Comparison of ENCODE assay signal across 8 mouse cellular contexts in genomic region chr6:72544283-72544987, GRCm38 (mm10). TPM values are rescaled to one million over a fixed set of nuclear protein-coding genes. Genes with fewer than 3 reads are reported as not detected.
DNase-seq lines count a peak whose midpoint lies in the region; ATAC-seq and TF ChIP-seq lines count a peak whose summit lies in the region.

Gene Capg (plus strand): TSS chr6:72544391.

- peak within 1 kb of the TSS; percentile 63 for H3K4me2 ChIP-seq in intestine, embryonic 16.5 days (ENCODE audit: low read depth, low read length)

- peak in 1 of 2 experiments; percentile 49 for DNase-seq in adrenal gland, postnatal 4 days (ENCODE audit: low spot score in 2 of 2)
- peak; percentile 58 for DNase-seq in lung, adult 2 months
- peak; percentile 48 for DNase-seq in ovary, postnatal 14 days (ENCODE audit: low spot score)
- no peak for DNase-seq in right cerebral cortex, adult 18-20 months
- DNase-seq in c-Kit-positive CD71-positive TER-119-positive erythroid progenitor cells, embryonic 14.5 days (ENCODE audit: low spot score): no peak

- H3K27ac ChIP-seq in ES-Bruce4 (ENCODE audit: insufficient read depth, low read length): peak within 1 kb of the TSS; percentile 52; the same call in 1 of the 2 replicates
- peak within 1 kb of the TSS; percentile 29; the same call in 1 of the 2 replicates for H3K27ac ChIP-seq in intestine, embryonic 16.5 days (ENCODE audit: low read length)

- TF ChIP-seq EP300 in ES-Bruce4 (IDR thresholded peaks at IDR 0.05; ENCODE audit: insufficient read depth, low read depth, low read length): no peak

- H3K9ac ChIP-seq in ES-Bruce4 (ENCODE audit: low read depth, poor library complexity, severe bottlenecking): peak within 1 kb of the TSS; percentile 75
- peak within 1 kb of the TSS; percentile 69 for H3K9ac ChIP-seq in intestine, embryonic 16.5 days (ENCODE audit: low read depth, low read length)

- ATAC-seq in granulocyte monocyte progenitor cell, adult 5-6 weeks (replicated peaks; ENCODE audit: poor library complexity, severe bottlenecking): peak; percentile 89
- ATAC-seq in intestine, embryonic 16.5 days: peak; percentile 48

- H3K27me3 ChIP-seq in ES-Bruce4 (ENCODE audit: control insufficient read depth, insufficient read depth, low read length, poor library complexity, severe bottlenecking): no peaks in the 10 kb centered on the region
- H3K27me3 ChIP-seq in intestine, embryonic 16.5 days (replicated peaks; ENCODE audit: control insufficient read depth, insufficient read depth, low read length): no peaks in the 10 kb centered on the region

- H3K4me1 ChIP-seq in ES-Bruce4 (ENCODE audit: control insufficient read depth, insufficient read depth, low read length): peaks cover 2% of the 10 kb centered on the region
- peaks cover 16% of the 10 kb centered on the region for H3K4me1 ChIP-seq in intestine, embryonic 16.5 days (ENCODE audit: control insufficient read depth, insufficient read depth, low read length)
- peaks cover 7% of the 10 kb centered on the region; the same call in 1 of the 2 replicates for H3K4me1 ChIP-seq in lung, adult 2 months (ENCODE audit: control insufficient read depth, insufficient read depth, low read length)

- WGBS in intestine, embryonic 16.5 days: 11% methylated on average over 23 of the region's 23 CpGs
- WGBS in lung, adult 2 months: 6% methylated on average over 23 of the region's 23 CpGs

- TF ChIP-seq POLR2A in ES-Bruce4 (IDR thresholded peaks at IDR 0.05; ENCODE audit: insufficient read depth, low read length): no peak
- peak; percentile 80; the same call in 1 of the 2 replicates for TF ChIP-seq POLR2A in lung, adult 2 months (IDR thresholded peaks at IDR 0.05; ENCODE audit: borderline replicate concordance, extremely low read depth, low read depth, low read length)

- no peaks in the 10 kb centered on the region for H3K36me3 ChIP-seq in ES-Bruce4 (ENCODE audit: control insufficient read depth, insufficient read depth, low read length, poor library complexity, severe bottlenecking)
- H3K36me3 ChIP-seq in intestine, embryonic 16.5 days (ENCODE audit: control insufficient read depth, insufficient read depth, low read length): no peaks in the 10 kb centered on the region

- TF ChIP-seq CTCF in ES-Bruce4 (IDR thresholded peaks at IDR 0.05; ENCODE audit: low read depth, low read length): no peak
- TF ChIP-seq CTCF in lung, adult 2 months (IDR thresholded peaks at IDR 0.05; ENCODE audit: insufficient read depth, low read length): no peak

- H3K9me3 ChIP-seq in ES-Bruce4 (replicated peaks; ENCODE audit: control insufficient read depth, insufficient read depth, low read length, poor library complexity, severe bottlenecking): no peaks in the 10 kb centered on the region
- H3K9me3 ChIP-seq in intestine, embryonic 16.5 days (ENCODE audit: control insufficient read depth, low read length): no peaks in the 10 kb centered on the region

- peak within 1 kb of the TSS; percentile 49 for H3K4me3 ChIP-seq in ES-Bruce4 (ENCODE audit: low read depth, low read length)
- peak within 1 kb of the TSS; percentile 43 for H3K4me3 ChIP-seq in intestine, embryonic 16.5 days (ENCODE audit: low read length)
- peak within 1 kb of the TSS; percentile 62 for H3K4me3 ChIP-seq in lung, adult 2 months (replicated peaks; ENCODE audit: extremely low read depth, low read depth, low read length)

RNA-seq across cellular contexts. Expression of gene Capg, which starts in this region (rescaled TPM):
- polyA plus RNA-seq in ES-Bruce4 (2011; ENCODE audit: insufficient read depth, insufficient read length, low read depth, missing spikeins): 55.8 and 60.3 TPM in 2 replicates
- 10 to 100 TPM; 48.9 to 55.2 TPM for total RNA-seq in adrenal gland, postnatal 4 days (2021)
- total RNA-seq in granulocyte monocyte progenitor cell, adult 5-6 weeks (2014; fragmentation: Nextera tagmentation): 32.4 and 69.3 TPM in 2 replicates
- 52.4 and 56.6 TPM in 2 replicates for total RNA-seq in granulocyte monocyte progenitor cell, adult 5-6 weeks (2017)
- polyA plus RNA-seq in intestine, embryonic 16.5 days (2015; fragmentation: Nextera tagmentation; extraction: Ambion mirVana): 33.1 and 35.2 TPM in 2 replicates
- 67.6 and 67.8 TPM in 2 replicates for polyA plus RNA-seq in lung, adult 2 months (2012; rRNA removed)

Comparison
In these comparisons a context has a peak if more than half of its experiments do, and no peak if none do; other contexts are left out.
1. DNase-seq: peak in lung, adult 2 months (single experiment) and ovary, postnatal 14 days (single experiment); none in right cerebral cortex, adult 18-20 months (single experiment) and c-Kit-positive CD71-positive TER-119-positive erythroid progenitor cells, embryonic 14.5 days (single experiment).
2. Peak in every context shown above with its lines, with median percentiles within 50 percentile points of each other: H3K4me3 ChIP-seq.